Mouse (Mus musculus): ENCODE measurements around the gene Atrn. TPM values are rescaled to one million over a fixed set of nuclear protein-coding genes. Genes with fewer than 3 reads are reported as not detected.
A peak's percentile ranks its signal among the peaks of the same experiment; 100 is the strongest.
"Not testable (repeated sequence)": the region's sequence is repeated elsewhere in the genome, so short reads cannot be mapped to it uniquely, and the experiment has no call there.

The Atrn gene
- polyA plus RNA-seq, 1 experiment = 37.7 TPM

- TF ChIP-seq CTCF (IDR thresholded peaks at IDR 0.05; ENCODE audit: borderline replicate concordance, extremely low read depth, insufficient read depth, insufficient read length) (no peak), POLR2A (IDR thresholded peaks at IDR 0.05; ENCODE audit: borderline replicate concordance, extremely low read depth, insufficient read depth, insufficient read length, poor library complexity, severe bottlenecking) (no peak)
- no peak for DNase-seq (ENCODE audit: low read depth)
Observed at GRCm38 (mm10) chr2:131026941-131027340, 120.6 kb downstream of the Atrn start.

- TF ChIP-seq CTCF (IDR thresholded peaks at IDR 0.05; ENCODE audit: borderline replicate concordance, extremely low read depth, insufficient read depth, insufficient read length) (no peak), POLR2A (IDR thresholded peaks at IDR 0.05; ENCODE audit: borderline replicate concordance, extremely low read depth, insufficient read depth, insufficient read length, poor library complexity, severe bottlenecking) (no peak)
- no peak for DNase-seq (ENCODE audit: low read depth)
Observed at GRCm38 (mm10) chr2:131029065-131029935, 123.0 kb downstream of the Atrn start.

GRCm38 (mm10) chr2:131030561-131030960, 124.3 kb downstream of the Atrn start:
- no peak for TF ChIP-seq POLR2A (IDR thresholded peaks at IDR 0.05; ENCODE audit: borderline replicate concordance, extremely low read depth, insufficient read depth, insufficient read length, poor library complexity, severe bottlenecking)
- no peak for TF ChIP-seq CTCF (IDR thresholded peaks at IDR 0.05; ENCODE audit: borderline replicate concordance, extremely low read depth, insufficient read depth, insufficient read length)

GRCm38 (mm10) chr2:131030998-131031397, 124.7 kb downstream of the Atrn start:
- TF ChIP-seq POLR2A (IDR thresholded peaks at IDR 0.05; ENCODE audit: borderline replicate concordance, extremely low read depth, insufficient read depth, insufficient read length, poor library complexity, severe bottlenecking) (no peak), CTCF (IDR thresholded peaks at IDR 0.05; ENCODE audit: borderline replicate concordance, extremely low read depth, insufficient read depth, insufficient read length) (no peak)
- DNase-seq (ENCODE audit: low read depth) = no peak

More at GRCm38 (mm10) chr2:131030561-131030960, 124.3 kb downstream of the Atrn start:
- no peak for DNase-seq (ENCODE audit: low read depth)

- not testable (repeated sequence) for DNase-seq (ENCODE audit: low read depth)
Observed at GRCm38 (mm10) chr2:131031406-131031805, 125.1 kb downstream of the Atrn start.

GRCm38 (mm10) chr2:131036343-131036742, 130.0 kb downstream of the Atrn start:
- DNase-seq (ENCODE audit: low read depth) = no peak
- TF ChIP-seq CTCF (IDR thresholded peaks at IDR 0.05; ENCODE audit: borderline replicate concordance, extremely low read depth, insufficient read depth, insufficient read length) (no peak), POLR2A (IDR thresholded peaks at IDR 0.05; ENCODE audit: borderline replicate concordance, extremely low read depth, insufficient read depth, insufficient read length, poor library complexity, severe bottlenecking) (no peak)

GRCm38 (mm10) chr2:131036757-131037156, 130.5 kb downstream of the Atrn start:
- no peak for TF ChIP-seq CTCF (IDR thresholded peaks at IDR 0.05; ENCODE audit: borderline replicate concordance, extremely low read depth, insufficient read depth, insufficient read length)
- no peak for TF ChIP-seq POLR2A (IDR thresholded peaks at IDR 0.05; ENCODE audit: borderline replicate concordance, extremely low read depth, insufficient read depth, insufficient read length, poor library complexity, severe bottlenecking)
- DNase-seq (ENCODE audit: low read depth) = no peak

GRCm38 (mm10) chr2:131037226-131037990, 131.1 kb downstream of the Atrn start:
- peak; percentile 28 for DNase-seq (ENCODE audit: low read depth)
- no peak for TF ChIP-seq CTCF (IDR thresholded peaks at IDR 0.05; ENCODE audit: borderline replicate concordance, extremely low read depth, insufficient read depth, insufficient read length)
- no peak for TF ChIP-seq POLR2A (IDR thresholded peaks at IDR 0.05; ENCODE audit: borderline replicate concordance, extremely low read depth, insufficient read depth, insufficient read length, poor library complexity, severe bottlenecking)

GRCm38 (mm10) chr2:131038197-131038596, 131.9 kb downstream of the Atrn start:
- no peak for DNase-seq (ENCODE audit: low read depth)
- TF ChIP-seq POLR2A (IDR thresholded peaks at IDR 0.05; ENCODE audit: borderline replicate concordance, extremely low read depth, insufficient read depth, insufficient read length, poor library complexity, severe bottlenecking) (no peak), CTCF (IDR thresholded peaks at IDR 0.05; ENCODE audit: borderline replicate concordance, extremely low read depth, insufficient read depth, insufficient read length) (no peak)

GRCm38 (mm10) chr2:131038675-131039074, 132.4 kb downstream of the Atrn start:
- TF ChIP-seq CTCF (IDR thresholded peaks at IDR 0.05; ENCODE audit: borderline replicate concordance, extremely low read depth, insufficient read depth, insufficient read length) (no peak), POLR2A (IDR thresholded peaks at IDR 0.05; ENCODE audit: borderline replicate concordance, extremely low read depth, insufficient read depth, insufficient read length, poor library complexity, severe bottlenecking) (no peak)
- no peak for DNase-seq (ENCODE audit: low read depth)

- TF ChIP-seq POLR2A (IDR thresholded peaks at IDR 0.05; ENCODE audit: borderline replicate concordance, extremely low read depth, insufficient read depth, insufficient read length, poor library complexity, severe bottlenecking) (peak; percentile 34; the same call in 1 of the 2 replicates), CTCF (IDR thresholded peaks at IDR 0.05; ENCODE audit: borderline replicate concordance, extremely low read depth, insufficient read depth, insufficient read length) (no peak)
- peak; percentile 80 for DNase-seq (ENCODE audit: low read depth)
Observed at GRCm38 (mm10) chr2:131040854-131041825, 134.8 kb downstream of the Atrn start.

All from brain, embryonic 14.5 days (tissue).